Mouse (Mus musculus) spleen, adult 2 months (tissue): ENCODE measurements around the gene Dnajc25. TPM values are rescaled to one million over a fixed set of nuclear protein-coding genes. Genes with fewer than 3 reads are reported as not detected.
A peak's percentile ranks its signal among the peaks of the same experiment; 100 is the strongest.

Experiments used
- DNase-seq, 2 experiments: peaks; one replicate each; pipeline versions ENCODE4 v3.0.0 to v3.0.0-alpha.2; 2012 to 2021; ENCODE audit warnings: low spot score in 2 of 2, low read depth in 1 of 2
- H3K27ac ChIP-seq: fragments of 200-500 bp; 2 replicates; pipeline ENCODE4 v1.5.1; 2012; ENCODE audit warnings: low read length, inconsistent platforms; ENCODE audit not compliant: insufficient read depth
- H3K27me3 ChIP-seq: fragments of 200-500 bp; 2 replicates; pipeline ENCODE4 v1.6.1; 2012; ENCODE audit warnings: mild to moderate bottlenecking, moderate library complexity, low read length, inconsistent platforms; ENCODE audit not compliant: control insufficient read depth, insufficient read depth
- H3K36me3 ChIP-seq: fragments of 200-500 bp; 2 replicates; pipeline ENCODE4 v1.6.1; 2012; ENCODE audit warnings: mild to moderate bottlenecking, low read length, inconsistent platforms; ENCODE audit not compliant: control insufficient read depth, insufficient read depth
- H3K4me1 ChIP-seq: fragments of 200-500 bp; 2 replicates; pipeline ENCODE4 v1.6.1; 2011; ENCODE audit warnings: inconsistent platforms; ENCODE audit not compliant: control insufficient read depth, insufficient read depth, insufficient read length
- H3K4me3 ChIP-seq: fragments of 200-500 bp; 2 replicates; pipeline ENCODE4 v1.5.1; 2011; ENCODE audit warnings: mild to moderate bottlenecking, inconsistent platforms; ENCODE audit not compliant: insufficient read depth, insufficient read length; ENCODE audit errors: extremely low read depth
- CTCF ChIP-seq: fragments of 200-500 bp; IDR thresholded peaks from 2 replicates; pipeline ENCODE4 v1.5.1; 2011; ENCODE audit warnings: mild to moderate bottlenecking, inconsistent platforms; ENCODE audit not compliant: insufficient read depth, insufficient read length, insufficient replicate concordance; ENCODE audit errors: extremely low read depth
- POLR2A ChIP-seq: fragments of 200-500 bp; IDR thresholded peaks from 2 replicates; pipeline ENCODE4 v1.6.1; 2011; ENCODE audit warnings: low read depth, low read length, inconsistent platforms
- WGBS: fragments of 180-500 bp; shearing (Covaris S2); methylation state at CpG from one replicate; pipeline ENCODE4 v1.1.7; 2018; 5-methylcytosine and 5-hydroxymethylcytosine counted together
- polyA plus RNA-seq: library from polyadenylated mRNA; depleted of rRNA; stranded (reverse); fragments of >200 nt; gene quantifications from 2 replicates; pipeline ENCODE4 v1.2.3, GENCODE M21; 2012

Gene Dnajc25
- polyA plus RNA-seq, 1 experiment: 1.4 TPM

- 88% methylated on average over 6 of the region's 6 CpGs for WGBS
- Histone ChIP-seq H3K27me3 (no peaks in the 10 kb centered on the region), H3K4me3 (no peak overlapping the region), H3K36me3 (no peaks in the 10 kb centered on the region; the same call in 1 of the 2 replicates), H3K4me1 (peaks cover 3% of the 10 kb centered on the region; the same call in 1 of the 2 replicates), H3K27ac (no peak overlapping the region)
- TF ChIP-seq CTCF (no peak), POLR2A (no peak)
- DNase-seq: no peak
Measured at GRCm38 (mm10) chr4:58981421-58981820, 13.4 kb upstream of the Dnajc25 start.

DNA sequence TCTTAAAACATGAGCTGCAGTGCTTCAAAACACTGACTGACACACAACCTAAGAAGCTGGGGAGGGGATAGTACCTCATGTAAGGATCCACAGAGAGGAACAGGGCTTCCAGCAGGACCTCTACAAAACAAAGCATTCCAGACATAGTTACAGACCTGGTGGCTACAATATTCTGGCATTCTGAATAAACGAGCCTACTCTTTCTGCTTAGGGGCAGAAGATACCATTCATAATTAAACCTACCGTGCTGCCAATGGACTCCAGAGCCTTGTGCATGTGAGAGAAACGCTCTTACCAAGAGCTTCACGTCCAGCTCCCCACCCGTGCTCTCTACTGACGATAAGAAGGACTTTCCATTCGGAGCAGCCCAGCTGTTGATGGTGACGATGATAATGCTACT lies 12.1 kb upstream of the Dnajc25 start:
- Histone ChIP-seq H3K27ac (no peak overlapping the region), H3K36me3 (no peaks in the 10 kb centered on the region; the same call in 1 of the 2 replicates), H3K27me3 (no peaks in the 10 kb centered on the region), H3K4me3 (no peak overlapping the region), H3K4me1 (peaks cover 7% of the 10 kb centered on the region; the same call in 1 of the 2 replicates)
- DNase-seq: no peak
- 95% methylated on average over 8 of the region's 8 CpGs for WGBS
- TF ChIP-seq CTCF (no peak), POLR2A (no peak)

GRCm38 (mm10) chr4:58985157-58985648 lies 9.7 kb upstream of the Dnajc25 start:
- H3K4me3 ChIP-seq: no peak overlapping the region
- no peak overlapping the region for H3K27ac ChIP-seq
- no peak for TF ChIP-seq POLR2A
- peak; percentile 59; the same call in 1 of the 2 replicates for TF ChIP-seq CTCF
- 15% methylated on average over 7 of the region's 7 CpGs for WGBS
- peaks cover 7% of the 10 kb centered on the region; the same call in 1 of the 2 replicates for H3K4me1 ChIP-seq
- peak; percentile 45 to 74 for DNase-seq
- no peaks in the 10 kb centered on the region for H3K36me3 ChIP-seq
- H3K27me3 ChIP-seq: no peaks in the 10 kb centered on the region

- WGBS: 2% methylated on average over 28 of the region's 28 CpGs
- no peak within 1 kb of the TSS for H3K27ac ChIP-seq
- DNase-seq: peak; percentile 43 to 77
- peaks cover 7% of the 10 kb centered on the region; the same call in 1 of the 2 replicates for H3K4me1 ChIP-seq
- no peaks in the 10 kb centered on the region for H3K27me3 ChIP-seq
- no peaks in the 10 kb centered on the region for H3K36me3 ChIP-seq
- H3K4me3 ChIP-seq: peak within 1 kb of the TSS; percentile 78
- TF ChIP-seq CTCF (no peak), POLR2A (no peak)
Measured at GRCm38 (mm10) chr4:58986540-58987190, 8.2 kb upstream of the Dnajc25 start, which contains the start of gene Ptgr1. Gene Ptgr1 (minus strand): TSS chr4:58987119.

DNA sequence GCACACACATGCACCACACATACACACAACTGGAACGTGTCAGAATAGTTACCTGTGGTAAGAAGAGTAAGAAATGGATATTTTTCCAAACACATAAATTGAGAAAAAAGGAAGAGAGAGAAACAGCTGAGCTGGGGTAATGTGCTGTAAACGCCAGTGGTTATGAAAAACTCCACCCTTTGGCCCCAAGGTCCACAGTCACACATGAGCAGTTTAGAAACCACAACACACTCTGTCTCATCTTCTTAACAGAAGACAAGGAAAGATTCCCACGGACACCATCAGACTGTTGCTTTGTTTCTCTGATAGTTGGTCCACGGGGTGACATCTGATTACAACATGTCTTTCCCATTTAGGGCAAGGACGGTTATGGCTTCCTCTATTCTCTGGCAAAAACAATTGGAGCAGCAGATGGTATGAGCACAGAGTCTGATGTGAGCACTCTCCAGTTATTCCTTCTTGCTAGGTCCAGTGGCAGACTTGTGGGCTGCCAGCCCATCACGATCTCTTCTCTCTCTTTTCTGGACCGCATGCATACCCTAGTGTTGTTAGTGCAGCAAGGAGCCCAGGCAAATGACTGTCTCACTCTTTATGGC lies 5.5 kb upstream of the Dnajc25 start:
- DNase-seq: no peak

DNA sequence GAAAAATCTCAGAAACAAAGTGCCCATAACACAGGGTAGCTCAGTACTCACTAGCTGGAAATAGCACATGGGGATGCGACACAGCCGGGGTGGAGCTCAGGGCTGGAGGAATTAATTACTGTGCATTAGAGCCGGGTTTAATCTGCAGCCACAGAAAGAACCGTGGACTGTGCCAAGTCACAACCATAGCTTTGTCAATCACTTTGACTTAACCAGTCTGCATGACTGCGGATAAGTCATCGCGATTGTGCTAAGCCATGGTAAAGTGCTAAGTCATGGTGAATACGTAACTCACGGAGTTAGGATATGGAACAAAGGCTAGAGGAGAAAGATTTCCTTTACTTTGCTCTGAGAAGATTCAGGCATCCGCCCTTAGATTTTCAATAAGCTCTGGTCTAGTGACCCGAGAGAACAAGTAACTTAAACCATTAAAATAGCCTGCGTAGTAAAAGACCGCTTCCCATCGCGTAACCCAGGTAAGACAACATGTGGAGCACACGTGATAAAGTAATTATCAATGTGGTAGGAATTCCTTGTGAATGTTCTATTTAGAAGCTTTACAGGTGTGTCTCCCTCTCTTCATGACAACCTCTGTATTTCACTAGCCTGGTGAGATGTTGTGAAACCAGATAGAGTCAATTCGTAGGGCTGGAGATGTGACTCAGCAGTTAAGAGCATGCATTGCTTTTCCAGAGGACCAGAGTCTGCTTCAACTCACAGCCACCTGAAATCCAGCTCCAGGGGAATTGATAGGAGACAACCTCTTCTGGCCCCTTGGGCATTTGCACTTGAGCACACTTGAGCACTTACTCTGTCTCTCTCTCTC lies 4.0 kb upstream of the Dnajc25 start:
- Histone ChIP-seq H3K27me3 (no peaks in the 10 kb centered on the region), H3K27ac (no peak overlapping the region), H3K4me3 (no peak overlapping the region), H3K4me1 (peaks cover 7% of the 10 kb centered on the region; the same call in 1 of the 2 replicates), H3K36me3 (no peaks in the 10 kb centered on the region)
- no peak for DNase-seq
- TF ChIP-seq POLR2A: no peak
- 82% methylated on average over 17 of the region's 17 CpGs for WGBS

More for the DNA sequence above, 5.5 kb upstream of the Dnajc25 start:
- Histone ChIP-seq H3K4me1 (peaks cover 7% of the 10 kb centered on the region; the same call in 1 of the 2 replicates), H3K36me3 (no peaks in the 10 kb centered on the region), H3K27ac (no peak overlapping the region), H3K27me3 (no peaks in the 10 kb centered on the region), H3K4me3 (no peak overlapping the region)
- no peak for TF ChIP-seq POLR2A
- no peak for TF ChIP-seq CTCF
- 34% methylated on average over 7 of the region's 7 CpGs for WGBS
